Mouse (Mus musculus) forebrain, postnatal 0 days (tissue): ENCODE results near the gene Ppt1. TPM values are rescaled to one million over a fixed set of nuclear protein-coding genes. Genes with fewer than 3 reads are reported as not detected.
"Not testable (repeated sequence)": the region's sequence is repeated elsewhere in the genome, so short reads cannot be mapped to it uniquely, and the experiment has no call there.

ENCODE experiments used
- ATAC-seq: fragments of 200-750 bp; cut with Nextera tagmentation; 2 replicates; pipeline ENCODE4 v1.8.0; 2017; ENCODE audit warnings: mild to moderate bottlenecking, moderate library complexity
- DNase-seq: peaks from one replicate; pipeline ENCODE4 v3.0.0-alpha.2; 2015
- H3K27ac ChIP-seq: fragments of 300-500 bp; sonication (generic); 2 replicates; pipeline ENCODE4 v1.5.1; 2014; ENCODE audit warnings: low read depth, mild to moderate bottlenecking, antibody characterized with exemption, low read length, moderate library complexity, mixed read lengths
- H3K27me3 ChIP-seq: fragments of 300-500 bp; sonication (generic); 2 replicates; pipeline ENCODE4 v1.6.1; 2014; ENCODE audit warnings: mild to moderate bottlenecking, low read length, mixed read lengths; ENCODE audit not compliant: insufficient read depth
- H3K36me3 ChIP-seq: fragments of 300-500 bp; sonication (generic); 2 replicates; pipeline ENCODE4 v1.6.1; 2014; ENCODE audit warnings: mild to moderate bottlenecking, moderate library complexity; ENCODE audit not compliant: insufficient read depth
- H3K4me1 ChIP-seq: fragments of 300-500 bp; sonication (generic); 2 replicates; pipeline ENCODE4 v1.6.1; 2014; ENCODE audit warnings: antibody characterized with exemption; ENCODE audit not compliant: insufficient read depth
- H3K4me2 ChIP-seq: fragments of 300-500 bp; sonication (generic); 2 replicates; pipeline ENCODE4 v1.6.1; 2014; ENCODE audit warnings: low read depth, mild to moderate bottlenecking, moderate library complexity
- H3K4me3 ChIP-seq: fragments of 300-500 bp; sonication (generic); 2 replicates; pipeline ENCODE4 v1.5.1; 2014; ENCODE audit warnings: low read depth, low read length, mixed read lengths
- H3K9ac ChIP-seq: fragments of 300-500 bp; sonication (generic); 2 replicates; pipeline ENCODE4 v1.6.1; 2014; ENCODE audit warnings: mild to moderate bottlenecking
- H3K9me3 ChIP-seq: fragments of 300-500 bp; sonication (generic); 2 replicates; pipeline ENCODE4 v1.6.1; 2016; ENCODE audit warnings: low read length
- CTCF ChIP-seq: sonication (generic); IDR thresholded peaks from 2 replicates; pipeline ENCODE4 v1.5.1; 2016; ENCODE audit warnings: antibody characterized with exemption, control low read depth, low read depth
- WGBS: fragments of 180-500 bp; shearing (Covaris S2); extraction: QIAGEN DNeasy Blood & Tissue Kit; methylation state at CpG from one replicate; pipeline ENCODE4 v1.1.7; 2014; 5-methylcytosine and 5-hydroxymethylcytosine counted together
- polyA plus RNA-seq: library from polyadenylated mRNA; unstranded; fragments of >200 nt; fragmentation: Nextera tagmentation; extraction: Ambion mirVana; gene quantifications from 2 replicates; pipeline ENCODE4 v1.2.1, GENCODE M21; 2015
- total RNA-seq: library from RNA; depleted of rRNA; stranded (reverse); fragments of >200 nt; gene quantifications from 2 replicates; pipeline ENCODE4 v1.2.3, GENCODE M21; 2014; rRNA removed

The Ppt1 gene
- total RNA-seq (43.7 and 53.8 TPM in 2 replicates), polyA plus RNA-seq (51.1 and 68.7 TPM in 2 replicates)

DNA sequence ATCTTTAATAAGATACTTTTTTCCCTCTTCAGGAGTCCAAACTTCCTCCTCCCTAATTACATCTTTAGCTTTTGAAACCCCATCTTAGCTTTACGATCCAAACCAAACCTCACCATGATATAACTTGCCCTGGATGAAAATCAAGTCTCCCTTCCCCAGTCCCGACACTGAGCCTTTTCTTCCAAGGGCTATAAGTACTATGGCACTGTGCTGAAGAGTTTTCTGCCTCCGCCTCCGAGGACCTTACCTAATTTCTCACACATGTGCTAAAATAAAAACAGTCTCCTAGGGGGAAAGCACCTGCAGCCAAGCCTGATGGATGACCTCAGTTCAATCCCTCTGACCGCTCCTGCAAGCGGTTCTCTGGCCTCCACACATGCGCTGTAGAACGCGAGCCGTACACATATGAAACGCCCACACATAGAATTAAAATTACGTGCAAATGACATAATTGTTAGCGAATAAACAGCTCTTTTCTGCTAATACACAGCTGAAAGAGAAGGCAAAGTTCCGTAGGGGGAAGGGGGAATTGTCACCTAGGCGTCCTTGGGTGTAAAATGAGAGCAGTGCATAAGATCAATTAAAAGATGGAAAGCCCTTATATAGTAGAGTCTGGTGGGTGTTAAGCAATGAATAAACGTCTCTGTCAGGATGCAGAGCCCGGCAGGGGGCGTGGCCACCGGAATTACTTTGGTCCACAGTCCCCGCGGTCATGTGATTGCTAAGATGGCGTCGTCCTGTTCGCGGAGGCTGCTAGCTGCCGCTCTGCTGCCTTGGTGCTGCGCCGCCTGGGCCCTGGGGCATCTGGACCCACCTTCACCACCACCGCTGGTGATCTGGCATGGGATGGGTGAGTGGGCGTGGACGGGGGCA, at the start of gene Ppt1:
Ppt1 (plus strand) TSS at position 713 of the 873 bp plus-strand sequence.
- H3K27me3 ChIP-seq: no peaks in the 10 kb centered on the region
- peaks cover 4% of the 10 kb centered on the region; the same call in 1 of the 2 replicates for H3K4me1 ChIP-seq
- WGBS: 1% methylated on average over 31 of the region's 31 CpGs
- H3K4me3 ChIP-seq: peak within 1 kb of the TSS; percentile 69
- peak within 1 kb of the TSS; percentile 80 for H3K27ac ChIP-seq
- peak within 1 kb of the TSS; percentile 85 for H3K9ac ChIP-seq
- DNase-seq: peak; percentile 94
- 0 out of 2 replicates have a peak, but pooled peaks cover 5% of the 10 kb centered on the region for H3K36me3 ChIP-seq
- peak; percentile 94 for ATAC-seq
- no peaks in the 10 kb centered on the region for H3K9me3 ChIP-seq
- TF ChIP-seq CTCF: peak; percentile 62
- H3K4me2 ChIP-seq: peak within 1 kb of the TSS; percentile 79

DNA sequence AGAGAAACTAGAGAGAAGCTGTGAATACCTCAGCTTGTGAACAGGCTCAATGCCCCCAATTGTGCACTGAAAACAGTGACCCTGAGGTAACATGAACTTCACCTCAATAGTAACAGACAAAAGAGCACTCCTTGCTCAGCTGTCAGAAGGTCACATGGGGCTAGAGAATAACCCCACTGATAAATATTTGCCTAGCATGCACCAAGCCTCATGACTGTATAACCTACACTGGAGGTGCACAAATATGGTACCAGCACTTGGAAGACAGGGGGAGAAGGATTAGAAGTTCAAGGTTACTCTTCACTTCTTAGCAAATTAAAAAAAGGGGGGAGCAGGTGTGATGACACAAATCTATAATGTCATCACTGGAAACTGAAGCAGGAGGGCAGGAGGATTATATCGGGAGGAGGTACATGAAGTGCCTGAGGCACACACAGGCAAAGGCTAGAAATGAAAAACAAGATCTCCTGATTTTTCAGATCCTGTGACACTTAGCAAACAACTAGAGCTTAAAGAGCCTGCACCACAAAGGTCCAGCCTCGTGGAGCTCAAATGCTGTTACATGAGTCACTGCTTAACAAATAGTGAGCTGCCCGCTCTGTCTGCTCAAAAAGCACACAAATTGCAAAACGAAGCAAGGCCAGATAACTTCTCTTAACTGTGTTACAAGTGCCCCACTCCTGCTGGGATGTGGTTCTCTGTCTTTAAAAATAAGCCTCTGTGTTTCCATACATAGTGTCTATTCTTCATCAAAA, 46.5 kb upstream of the Ppt1 start:
- ATAC-seq (no peak), DNase-seq (no peak)
- Histone ChIP-seq H3K4me2 (no peak overlapping the region), H3K4me3 (no peak overlapping the region), H3K4me1 (no peaks in the 10 kb centered on the region), H3K27me3 (no peaks in the 10 kb centered on the region), H3K9me3 (no peaks in the 10 kb centered on the region), H3K27ac (no peak overlapping the region), H3K9ac (no peak overlapping the region), H3K36me3 (no peaks in the 10 kb centered on the region)
- no peak for TF ChIP-seq CTCF
- 71% methylated on average over 4 of the region's 4 CpGs for WGBS

DNA sequence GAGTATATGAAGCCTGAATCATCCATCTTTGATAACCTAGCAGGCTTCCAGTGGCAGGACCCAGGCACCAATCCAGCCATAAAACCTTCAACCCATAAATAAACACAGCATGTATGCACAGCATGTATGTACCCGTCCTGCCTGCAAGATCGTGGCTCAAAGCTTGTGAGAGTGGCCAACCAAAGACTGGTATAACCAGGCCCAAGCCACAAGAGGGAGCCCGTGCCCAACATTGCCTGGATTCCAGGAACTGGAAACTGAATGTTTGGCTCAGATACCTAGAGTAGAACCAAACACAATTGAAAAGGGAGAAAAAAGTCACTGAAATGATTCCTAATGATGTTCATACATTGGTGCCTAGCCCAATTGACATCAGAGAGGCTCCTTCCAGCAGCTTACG, 27.9 kb upstream of the Ppt1 start:
- Histone ChIP-seq H3K4me3 (no peak overlapping the region), H3K27ac (no peak overlapping the region), H3K27me3 (no peaks in the 10 kb centered on the region), H3K9me3 (no peaks in the 10 kb centered on the region), H3K4me1 (no peaks in the 10 kb centered on the region), H3K9ac (no peak overlapping the region), H3K4me2 (no peak overlapping the region), H3K36me3 (no peaks in the 10 kb centered on the region)
- peak; percentile 80 for DNase-seq
- 21% methylated on average over 4 of the region's 4 CpGs for WGBS
- TF ChIP-seq CTCF: peak; percentile 88
- peak; percentile 70 for ATAC-seq

DNA sequence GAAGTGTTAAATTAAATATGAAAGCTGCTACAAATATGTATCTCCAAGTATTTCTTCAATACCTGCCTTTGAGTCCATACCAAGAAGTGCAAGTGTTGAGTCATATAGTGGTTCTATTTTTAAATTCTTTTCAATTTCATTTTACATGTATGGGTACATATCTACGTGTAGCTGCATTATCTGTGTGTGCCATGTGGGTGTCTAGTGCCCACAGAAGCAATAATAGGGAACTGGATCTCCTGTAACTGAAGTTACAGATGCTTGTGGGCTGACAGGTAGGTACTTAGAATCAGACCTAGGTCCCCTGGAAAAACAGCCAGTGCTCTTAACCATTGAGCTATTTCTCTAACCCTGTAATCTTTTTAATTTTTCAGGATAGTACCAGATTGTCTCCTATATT, 24.9 kb upstream of the Ppt1 start:
- no peak for TF ChIP-seq CTCF
- Histone ChIP-seq H3K4me3 (no peak overlapping the region), H3K27me3 (no peaks in the 10 kb centered on the region), H3K9ac (no peak overlapping the region), H3K4me1 (no peaks in the 10 kb centered on the region), H3K36me3 (no peaks in the 10 kb centered on the region), H3K9me3 (no peaks in the 10 kb centered on the region), H3K4me2 (no peak overlapping the region), H3K27ac (no peak overlapping the region)
- no peak for ATAC-seq
- DNase-seq: no peak
- 47% methylated on average over 1 of the region's 1 CpGs for WGBS

DNA sequence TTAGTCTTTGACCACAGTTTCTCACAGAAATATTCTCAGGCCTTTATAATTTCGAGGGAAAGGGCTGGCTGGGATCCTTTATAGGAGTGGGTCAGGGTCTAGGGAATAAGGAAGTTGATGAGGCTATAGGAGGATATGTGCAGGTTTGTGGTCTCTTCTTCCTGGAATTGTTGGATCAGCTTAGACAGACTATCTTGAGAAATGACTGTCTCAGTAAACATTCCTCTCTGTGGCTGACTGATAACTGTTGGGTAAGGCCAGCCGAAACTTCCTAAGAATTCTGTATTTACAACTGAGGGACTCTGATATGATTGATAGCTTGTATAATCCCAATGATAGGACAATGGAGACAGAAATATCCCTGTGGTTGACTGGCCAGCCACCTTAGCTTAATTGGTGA, 24.2 kb upstream of the Ppt1 start:
- DNase-seq (no peak), ATAC-seq (no peak)
- Histone ChIP-seq H3K4me1 (no peaks in the 10 kb centered on the region), H3K9ac (no peak overlapping the region), H3K4me3 (no peak overlapping the region), H3K27ac (no peak overlapping the region), H3K27me3 (no peaks in the 10 kb centered on the region), H3K36me3 (no peaks in the 10 kb centered on the region), H3K4me2 (no peak overlapping the region), H3K9me3 (no peaks in the 10 kb centered on the region)
- 73% methylated on average over 2 of the region's 2 CpGs for WGBS
- no peak for TF ChIP-seq CTCF

DNA sequence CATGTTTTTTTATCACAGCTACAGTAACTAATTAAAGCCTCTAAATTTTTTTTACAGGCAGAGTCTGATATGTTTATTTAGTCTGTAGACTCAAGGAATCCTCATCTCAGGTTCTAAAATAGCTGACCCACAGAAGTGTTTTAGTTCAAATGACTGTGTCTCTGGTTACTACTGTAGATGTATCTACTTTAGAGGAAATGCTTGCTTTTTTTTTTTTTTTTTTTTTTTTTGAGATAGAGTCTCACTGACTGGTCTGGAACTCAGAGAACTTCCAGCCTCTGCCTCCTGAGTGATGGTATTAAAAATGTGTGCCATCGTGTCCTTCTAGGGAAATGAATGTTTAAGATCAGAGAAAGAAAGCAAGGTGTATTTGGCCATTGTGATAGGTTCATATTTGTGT, 19.8 kb upstream of the Ppt1 start:
- WGBS: 81% methylated on average over 1 of the region's 1 CpGs
- H3K4me1 ChIP-seq: no peaks in the 10 kb centered on the region

DNA sequence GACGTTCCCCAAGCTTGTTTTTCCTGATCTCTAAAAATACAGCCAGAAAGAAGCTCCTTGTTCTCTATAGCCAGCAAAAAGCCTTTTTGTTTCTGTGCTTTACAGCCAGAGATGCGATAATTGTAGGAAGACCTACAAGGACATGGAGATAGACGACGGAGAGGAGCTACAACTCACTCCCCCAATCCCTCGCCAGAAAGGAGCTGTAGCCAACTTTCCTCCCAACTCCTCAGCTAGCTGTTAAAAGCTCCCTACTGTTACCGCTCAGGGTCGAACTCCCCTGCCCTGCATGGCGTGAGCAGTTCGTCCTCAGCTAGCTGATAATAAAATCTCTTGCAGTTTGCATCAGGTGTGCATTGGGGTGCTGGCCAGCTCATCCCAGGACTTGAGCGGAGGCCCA, 15.1 kb upstream of the Ppt1 start:
- not testable (repeated sequence) for H3K9ac ChIP-seq, H3K4me1 ChIP-seq, H3K9me3 ChIP-seq, H3K4me2 ChIP-seq, H3K4me3 ChIP-seq, H3K36me3 ChIP-seq, ATAC-seq, H3K27ac ChIP-seq, H3K27me3 ChIP-seq, DNase-seq
- 35% methylated on average over 10 of the region's 10 CpGs for WGBS

More for the DNA sequence above, 19.8 kb upstream of the Ppt1 start:
- ATAC-seq (no peak), DNase-seq (no peak)
- Histone ChIP-seq H3K9ac (no peak overlapping the region), H3K36me3 (no peaks in the 10 kb centered on the region), H3K27ac (no peak overlapping the region), H3K4me2 (no peak overlapping the region), H3K9me3 (no peaks in the 10 kb centered on the region), H3K4me3 (no peak overlapping the region), H3K27me3 (no peaks in the 10 kb centered on the region)
- TF ChIP-seq CTCF: no peak
